Mouse (Mus musculus): ENCODE measurements around the gene Rnf224. TPM values are rescaled to one million over a fixed set of nuclear protein-coding genes. Genes with fewer than 3 reads are reported as not detected.

Gene Rnf224
- total and polyA plus RNA-seq, 3 experiments = not detected

- DNase-seq (ENCODE audit: extremely low read depth) = no peak
- Histone ChIP-seq H3K4me1 (ENCODE audit: control insufficient read depth in 1 of 2, insufficient read depth in 2 of 2) (peaks cover 13 to 34% of the 10 kb centered on the region in 2 experiments; a peak in 3 of 4 replicates), H3K9ac (ENCODE audit: insufficient read depth, low read depth) (peak overlapping the region; percentile 89; the same call in 1 of the 2 replicates), H3K27me3 (replicated peaks) (peaks cover 20% of the 10 kb centered on the region), H3K79me2 (replicated peaks; ENCODE audit: control insufficient read depth, extremely low read depth, insufficient read depth, poor library complexity, severe bottlenecking) (peaks cover 9% of the 10 kb centered on the region), H3K9me3 (replicated peaks; ENCODE audit: low read length) (no peaks in the 10 kb centered on the region), H3K36me3 (replicated peaks in 1 of 2; ENCODE audit: control insufficient read depth in 1 of 2, insufficient read depth in 1 of 2, low read length in 1 of 2) (peaks cover 22 to 26% of the 10 kb centered on the region in 2 experiments), H3K4me3 (replicated peaks in 1 of 3; ENCODE audit: low read depth in 2 of 3, low read length in 2 of 3, poor library complexity in 1 of 3) (peak overlapping the region in 2 of 3 experiments; percentile 61 to 62), H3K4me2 (ENCODE audit: insufficient read depth, low read depth, poor library complexity, severe bottlenecking) (peak overlapping the region; percentile 76), H3K27ac (ENCODE audit: insufficient read depth, low read depth) (no peak overlapping the region)
- no peak for TF ChIP-seq MAZ (IDR thresholded peaks at IDR 0.05; ENCODE audit: low read depth, low read length)
- TF ChIP-seq ZKSCAN1 (IDR thresholded peaks at IDR 0.05; ENCODE audit: borderline replicate concordance, low read depth, low read length) = no peak
- TF ChIP-seq POLR2AphosphoS2 (IDR thresholded peaks at IDR 0.05; ENCODE audit: low read depth, low read length) = no peak
- TF ChIP-seq ELF1 (IDR thresholded peaks at IDR 0.05; ENCODE audit: low read depth, low read length) = no peak
- TF ChIP-seq ZNF384 (IDR thresholded peaks at IDR 0.05; ENCODE audit: low read depth, low read length) = no peak
- no peak for TF ChIP-seq NELFE (IDR thresholded peaks at IDR 0.05; ENCODE audit: low read depth, low read length)
- TF ChIP-seq TBP (conservative IDR thresholded peaks at IDR 0.05; ENCODE audit: low read depth, low read length) = no peak
- no peak for TF ChIP-seq PAX5 (IDR thresholded peaks at IDR 0.05; ENCODE audit: low read length)
- in situ Hi-C loops (cut with MboI; ENCODE audit: low pct_ligation_motif_present, low pct_unique_long_range_greater_than_20kb, low sequenced_read_pairs) (no loop called here), dilution Hi-C loops (cut with MboI; ENCODE audit: extremely low pct_ligation_motif_present, extremely low pct_unique_long_range_greater_than_20kb, low sequenced_read_pairs) (no loop called here)
Observed at GRCm38 (mm10) chr2:25225811-25226379, 10.7 kb downstream of the Rnf224 start.

GRCm38 (mm10) chr2:25224766-25225752, 11.5 kb downstream of the Rnf224 start:
- Histone ChIP-seq H3K4me2 (ENCODE audit: insufficient read depth, low read depth, poor library complexity, severe bottlenecking) (peak overlapping the region; percentile 76), H3K79me2 (replicated peaks; ENCODE audit: control insufficient read depth, extremely low read depth, insufficient read depth, poor library complexity, severe bottlenecking) (peaks cover 9% of the 10 kb centered on the region), H3K27me3 (replicated peaks) (peaks cover 12% of the 10 kb centered on the region), H3K4me3 (replicated peaks in 1 of 3; ENCODE audit: low read depth in 2 of 3, low read length in 2 of 3, poor library complexity in 1 of 3) (peak overlapping the region; percentile 64 to 73 (median 65)), H3K9me3 (replicated peaks; ENCODE audit: low read length) (no peaks in the 10 kb centered on the region), H3K36me3 (replicated peaks in 1 of 2; ENCODE audit: control insufficient read depth in 1 of 2, insufficient read depth in 1 of 2, low read length in 1 of 2) (peaks cover 22 to 26% of the 10 kb centered on the region in 2 experiments), H3K9ac (ENCODE audit: insufficient read depth, low read depth) (peak overlapping the region; percentile 89), H3K4me1 (ENCODE audit: control insufficient read depth in 1 of 2, insufficient read depth in 2 of 2) (peaks cover 13 to 34% of the 10 kb centered on the region in 2 experiments; a peak in 3 of 4 replicates), H3K27ac (ENCODE audit: insufficient read depth, low read depth) (peak overlapping the region; percentile 93)
- DNase-seq (ENCODE audit: extremely low read depth) = no peak
- dilution Hi-C loops (cut with MboI; ENCODE audit: extremely low pct_ligation_motif_present, extremely low pct_unique_long_range_greater_than_20kb, low sequenced_read_pairs) (no loop called here), in situ Hi-C loops (cut with MboI; ENCODE audit: low pct_ligation_motif_present, low pct_unique_long_range_greater_than_20kb, low sequenced_read_pairs) (no loop called here)
- TF ChIP-seq SIN3A (IDR thresholded peaks at IDR 0.05; ENCODE audit: low read length) (no peak; the same call in 1 of the 2 replicates), JUN (IDR thresholded peaks at IDR 0.05; ENCODE audit: insufficient read depth, low read depth, low read length) (no peak), NRF1 (IDR thresholded peaks at IDR 0.05; ENCODE audit: low read depth, low read length) (peak; percentile 79), PAX5 (IDR thresholded peaks at IDR 0.05; ENCODE audit: low read length) (no peak), RCOR1 (conservative IDR thresholded peaks at IDR 0.05; ENCODE audit: low read depth, low read length) (no peak), ZNF384 (IDR thresholded peaks at IDR 0.05; ENCODE audit: low read depth, low read length) (peak; percentile 7; the same call in 1 of the 2 replicates), HCFC1 (IDR thresholded peaks at IDR 0.05; ENCODE audit: low read depth, low read length) (peak; percentile 59), CHD2 (IDR thresholded peaks at IDR 0.05; ENCODE audit: low read length) (peak; percentile 95), IRF4 (IDR thresholded peaks at IDR 0.05; ENCODE audit: low read depth, low read length) (no peak; the same call in 1 of the 2 replicates), ELF1 (IDR thresholded peaks at IDR 0.05; ENCODE audit: low read depth, low read length) (peak; percentile 72), SMC3 (IDR thresholded peaks at IDR 0.05; ENCODE audit: low read depth, low read length) (no peak), MYC (IDR thresholded peaks at IDR 0.05; ENCODE audit: low read depth, low read length) (no peak), USF1 (IDR thresholded peaks at IDR 0.05; ENCODE audit: low read depth, low read length) (no peak), UBTF (IDR thresholded peaks at IDR 0.05; ENCODE audit: low read depth, low read length) (no peak), ZKSCAN1 (IDR thresholded peaks at IDR 0.05; ENCODE audit: borderline replicate concordance, low read depth, low read length) (no peak), GABPA (IDR thresholded peaks at IDR 0.05; ENCODE audit: insufficient replicate concordance, low read depth, low read length) (no peak), TBP (conservative IDR thresholded peaks at IDR 0.05; ENCODE audit: low read depth, low read length) (no peak), MAX (IDR thresholded peaks at IDR 0.05; ENCODE audit: low read length) (no peak), MAZ (IDR thresholded peaks at IDR 0.05; ENCODE audit: low read depth, low read length) (peak; percentile 93), POLR2A (IDR thresholded peaks at IDR 0.05; ENCODE audit: low read depth, low read length) (no peak), BHLHE40 (IDR thresholded peaks at IDR 0.05; ENCODE audit: low read depth, low read length) (no peak), CHD1 (IDR thresholded peaks at IDR 0.05; ENCODE audit: low read depth, low read length) (no peak), ZC3H11A (IDR thresholded peaks at IDR 0.05; ENCODE audit: low read depth, low read length) (no peak), JUND (conservative IDR thresholded peaks at IDR 0.05; ENCODE audit: low read depth, low read length) (no peak), RAD21 (IDR thresholded peaks at IDR 0.05; ENCODE audit: low read depth, low read length) (no peak), ZMIZ1 (IDR thresholded peaks at IDR 0.05; ENCODE audit: low read depth, low read length) (no peak), CTCF (conservative IDR thresholded peaks at IDR 0.05 in 1 of 2, IDR thresholded peaks at IDR 0.05 in 1 of 2; ENCODE audit: low read depth in 2 of 2, low read length in 2 of 2) (no peak)

All from CH12.LX (cell line).